Mouse (Mus musculus): ENCODE measurements at regions not wholly inside any gene's neighbourhood (a gene's known extent, or its start where the extent isn't known, plus 50 kb on each side); places are given as distances from the start of the nearest gene placed in this dataset.

- Histone ChIP-seq H3K27me3 (ENCODE audit: control insufficient read depth, insufficient read depth, low read length) (no peaks in the 10 kb centered on the region), H3K27ac (no peak overlapping the region), H3K9ac (replicated peaks) (no peak overlapping the region), H3K4me2 (ENCODE audit: low read depth) (no peak overlapping the region), H3K4me3 (ENCODE audit: insufficient read depth in 1 of 2, low read depth in 2 of 2, low read length in 2 of 2) (no peak overlapping the region), H3K36me3 (replicated peaks; ENCODE audit: control insufficient read depth, insufficient read depth, low read depth) (no peaks in the 10 kb centered on the region), H3K9me3 (ENCODE audit: control insufficient read depth, low read length) (no peaks in the 10 kb centered on the region), H3K4me1 (replicated peaks; ENCODE audit: control insufficient read depth in 2 of 2, insufficient read depth in 2 of 2, low read length in 1 of 2) (no peaks in the 10 kb centered on the region)
- TF ChIP-seq EP300 (IDR thresholded peaks at IDR 0.05; ENCODE audit: low read depth) (no peak), CTCF (IDR thresholded peaks at IDR 0.05; ENCODE audit: low read depth) (no peak)
- DNase-seq (ENCODE audit: low read depth in 3 of 3, low spot score in 3 of 3) (no peak), ATAC-seq (ENCODE audit: insufficient read depth) (no peak)
- 50% methylated on average over 1 of the region's 1 CpGs for WGBS (ENCODE audit: insufficient replicate concordance)
Measured at GRCm38 (mm10) chr15:27238301-27238700, 228.2 kb upstream of the Ank start.

- no peak overlapping the region for H3K27ac ChIP-seq
- H3K9me3 ChIP-seq (ENCODE audit: control insufficient read depth, low read length) = no peaks in the 10 kb centered on the region
- 12% methylated on average over 3 of the region's 3 CpGs for WGBS (ENCODE audit: insufficient replicate concordance)
- TF ChIP-seq EP300 (IDR thresholded peaks at IDR 0.05; ENCODE audit: low read depth) = no peak
- TF ChIP-seq CTCF (IDR thresholded peaks at IDR 0.05; ENCODE audit: low read depth) = no peak
- DNase-seq (ENCODE audit: low read depth in 3 of 3, low spot score in 3 of 3) (no peak), ATAC-seq (ENCODE audit: insufficient read depth) (no peak)
- H3K4me3 ChIP-seq (ENCODE audit: insufficient read depth in 1 of 2, low read depth in 2 of 2, low read length in 2 of 2) = no peak overlapping the region
- H3K27me3 ChIP-seq (ENCODE audit: control insufficient read depth, insufficient read depth, low read length) = no peaks in the 10 kb centered on the region
- H3K4me2 ChIP-seq (ENCODE audit: low read depth) = no peak overlapping the region
- no peaks in the 10 kb centered on the region for H3K36me3 ChIP-seq (replicated peaks; ENCODE audit: control insufficient read depth, insufficient read depth, low read depth)
- no peak overlapping the region for H3K9ac ChIP-seq (replicated peaks)
- no peaks in the 10 kb centered on the region for H3K4me1 ChIP-seq (replicated peaks; ENCODE audit: control insufficient read depth in 2 of 2, insufficient read depth in 2 of 2, low read length in 1 of 2)
Measured at GRCm38 (mm10) chr15:27246302-27246701, 220.2 kb upstream of the Ank start.

- H3K27me3 ChIP-seq (ENCODE audit: control insufficient read depth, insufficient read depth, low read length) = no peaks in the 10 kb centered on the region
- DNase-seq (ENCODE audit: low read depth in 3 of 3, low spot score in 3 of 3) (no peak), ATAC-seq (ENCODE audit: insufficient read depth) (no peak)
- TF ChIP-seq CTCF (IDR thresholded peaks at IDR 0.05; ENCODE audit: low read depth) (no peak), EP300 (IDR thresholded peaks at IDR 0.05; ENCODE audit: low read depth) (no peak)
- H3K4me2 ChIP-seq (ENCODE audit: low read depth) = no peak overlapping the region
- H3K9ac ChIP-seq (replicated peaks) = no peak overlapping the region
- no peaks in the 10 kb centered on the region for H3K4me1 ChIP-seq (replicated peaks; ENCODE audit: control insufficient read depth in 2 of 2, insufficient read depth in 2 of 2, low read length in 1 of 2)
- 44% methylated on average over 6 of the region's 6 CpGs for WGBS (ENCODE audit: insufficient replicate concordance)
- H3K9me3 ChIP-seq (ENCODE audit: control insufficient read depth, low read length) = no peaks in the 10 kb centered on the region
- no peaks in the 10 kb centered on the region for H3K36me3 ChIP-seq (replicated peaks; ENCODE audit: control insufficient read depth, insufficient read depth, low read depth)
- H3K27ac ChIP-seq = no peak overlapping the region
- H3K4me3 ChIP-seq (ENCODE audit: insufficient read depth in 1 of 2, low read depth in 2 of 2, low read length in 2 of 2) = no peak overlapping the region
Measured at GRCm38 (mm10) chr15:27258984-27259853, 207.3 kb upstream of the Ank start.

GRCm38 (mm10) chr15:27259854-27260191 is 206.7 kb upstream of the Ank start:
- H3K27ac ChIP-seq = no peak overlapping the region
- no peaks in the 10 kb centered on the region for H3K4me1 ChIP-seq (replicated peaks; ENCODE audit: control insufficient read depth in 2 of 2, insufficient read depth in 2 of 2, low read length in 1 of 2)
- no peak overlapping the region for H3K4me3 ChIP-seq (ENCODE audit: insufficient read depth in 1 of 2, low read depth in 2 of 2, low read length in 2 of 2)
- no peak overlapping the region for H3K4me2 ChIP-seq (ENCODE audit: low read depth)
- TF ChIP-seq EP300 (IDR thresholded peaks at IDR 0.05; ENCODE audit: low read depth) (no peak), CTCF (IDR thresholded peaks at IDR 0.05; ENCODE audit: low read depth) (no peak)
- H3K27me3 ChIP-seq (ENCODE audit: control insufficient read depth, insufficient read depth, low read length) = no peaks in the 10 kb centered on the region
- ATAC-seq (ENCODE audit: insufficient read depth) (no peak), DNase-seq (ENCODE audit: low read depth in 3 of 3, low spot score in 3 of 3) (no peak)
- H3K36me3 ChIP-seq (replicated peaks; ENCODE audit: control insufficient read depth, insufficient read depth, low read depth) = no peaks in the 10 kb centered on the region
- 45% methylated on average over 2 of the region's 2 CpGs for WGBS (ENCODE audit: insufficient replicate concordance)
- H3K9me3 ChIP-seq (ENCODE audit: control insufficient read depth, low read length) = no peaks in the 10 kb centered on the region
- no peak overlapping the region for H3K9ac ChIP-seq (replicated peaks)

GRCm38 (mm10) chr15:27270203-27270602 is 196.3 kb upstream of the Ank start:
- Histone ChIP-seq H3K9ac (replicated peaks) (no peak overlapping the region), H3K4me3 (ENCODE audit: insufficient read depth in 1 of 2, low read depth in 2 of 2, low read length in 2 of 2) (no peak overlapping the region), H3K36me3 (replicated peaks; ENCODE audit: control insufficient read depth, insufficient read depth, low read depth) (no peaks in the 10 kb centered on the region), H3K27ac (no peak overlapping the region), H3K9me3 (ENCODE audit: control insufficient read depth, low read length) (no peaks in the 10 kb centered on the region), H3K4me2 (ENCODE audit: low read depth) (no peak overlapping the region), H3K4me1 (replicated peaks; ENCODE audit: control insufficient read depth in 2 of 2, insufficient read depth in 2 of 2, low read length in 1 of 2) (no peaks in the 10 kb centered on the region), H3K27me3 (ENCODE audit: control insufficient read depth, insufficient read depth, low read length) (no peaks in the 10 kb centered on the region)
- DNase-seq (ENCODE audit: low read depth in 3 of 3, low spot score in 3 of 3) (no peak), ATAC-seq (ENCODE audit: insufficient read depth) (no peak)
- no peak for TF ChIP-seq CTCF (IDR thresholded peaks at IDR 0.05; ENCODE audit: low read depth)
- TF ChIP-seq EP300 (IDR thresholded peaks at IDR 0.05; ENCODE audit: low read depth) = no peak
- 76% methylated on average over 2 of the region's 2 CpGs for WGBS (ENCODE audit: insufficient replicate concordance)

Data from liver, embryonic 14.5 days (tissue).